Mouse (Mus musculus) ES-E14 (cell line): ENCODE data around the gene Rapgef6.

ENCODE experiments used
- CHD2 ChIP-seq: IDR thresholded peaks from 2 replicates; pipeline ENCODE4 v1.6.1; 2014; ENCODE audit warnings: mild to moderate bottlenecking, low read depth, low read length, inconsistent platforms
- HCFC1 ChIP-seq: IDR thresholded peaks from 2 replicates; pipeline ENCODE4 v1.6.1; 2012; ENCODE audit warnings: low read length, inconsistent platforms, borderline replicate concordance; ENCODE audit not compliant: insufficient read depth
- MAFK ChIP-seq: IDR thresholded peaks from 2 replicates; pipeline ENCODE4 v1.6.1; 2014; ENCODE audit warnings: mild to moderate bottlenecking, low read depth, low read length, inconsistent platforms; ENCODE audit not compliant: insufficient read depth

GRCm38 (mm10) chr11:54718601-54719000, 196.0 kb downstream of the Rapgef6 start:
- TF ChIP-seq MAFK, result no peak
- no peak for TF ChIP-seq HCFC1
- no peak for TF ChIP-seq CHD2
